Mouse (Mus musculus) MEL (cell line): Measurements from ENCODE around the gene Tbxas1.

ENCODE experiments used
- CHD2 ChIP-seq: IDR thresholded peaks from 2 replicates; pipeline ENCODE4 v1.6.1; 2011; ENCODE audit warnings: low read length, improper control_type of control experiment
- CTCF ChIP-seq, 3 experiments: IDR thresholded peaks in 2 of 3; conservative IDR thresholded peaks in 1 of 3; 2 replicates each; pipeline ENCODE4 v1.5.1; 2011 to 2012; ENCODE audit warnings: low read length in 3 of 3, low read depth in 2 of 3, mild to moderate bottlenecking in 2 of 3, improper control_type of control experiment in 1 of 3, inconsistent platforms in 1 of 3, mixed read lengths in 1 of 3, moderate library complexity in 1 of 3; ENCODE audit not compliant: control insufficient read depth in 1 of 3, insufficient read depth in 1 of 3, poor library complexity in 1 of 3, severe bottlenecking in 1 of 3
- EP300 ChIP-seq, 2 experiments: IDR thresholded peaks; 2 replicates each; pipeline ENCODE4 v1.6.1; 2011; ENCODE audit warnings: improper control_type of control experiment in 2 of 2, low read length in 2 of 2, low read depth in 1 of 2, mild to moderate bottlenecking in 1 of 2
- GATA1 ChIP-seq: IDR thresholded peaks from 2 replicates; pipeline ENCODE4 v1.6.1; 2011; ENCODE audit warnings: low read depth, low read length, improper control_type of control experiment
- MXI1 ChIP-seq: IDR thresholded peaks from 2 replicates; pipeline ENCODE4 v1.6.1; 2011; ENCODE audit warnings: mild to moderate bottlenecking, low read depth, low read length, improper control_type of control experiment
- POLR2A ChIP-seq, 2 experiments: IDR thresholded peaks; 2 replicates each; pipeline ENCODE4 v1.6.1; 2011 to 2012; ENCODE audit warnings: low read length in 2 of 2, mild to moderate bottlenecking in 2 of 2, control low read depth in 1 of 2, improper control_type of control experiment in 1 of 2, low read depth in 1 of 2, moderate library complexity in 1 of 2; ENCODE audit not compliant: control insufficient read depth in 1 of 2, insufficient read depth in 1 of 2, poor library complexity in 1 of 2
- POLR2AphosphoS2 ChIP-seq: IDR thresholded peaks from 2 replicates; pipeline ENCODE4 v1.6.1; 2011; ENCODE audit warnings: low read length, improper control_type of control experiment
- POLR2AphosphoS5 ChIP-seq: IDR thresholded peaks from 2 replicates; pipeline ENCODE4 v1.6.1; 2012; ENCODE audit warnings: low read depth, borderline replicate concordance, mild to moderate bottlenecking, inconsistent platforms, low read length, moderate library complexity, mixed read lengths
- SMC3 ChIP-seq: IDR thresholded peaks from 2 replicates; pipeline ENCODE4 v1.6.1; 2011; ENCODE audit warnings: low read depth, low read length, improper control_type of control experiment
- TCF12 ChIP-seq: IDR thresholded peaks from 2 replicates; pipeline ENCODE4 v1.6.1; 2014; ENCODE audit warnings: low read depth, mild to moderate bottlenecking, inconsistent platforms, low read length, improper control_type of control experiment, moderate library complexity
- UBTF ChIP-seq: IDR thresholded peaks from 2 replicates; pipeline ENCODE4 v1.6.1; 2012; ENCODE audit warnings: low read depth, mild to moderate bottlenecking, inconsistent platforms, low read length, improper control_type of control experiment, moderate library complexity, borderline replicate concordance; ENCODE audit not compliant: insufficient read depth
- USF2 ChIP-seq, 2 experiments: IDR thresholded peaks; 2 replicates each; pipeline ENCODE4 v1.6.1; 2011 to 2012; ENCODE audit warnings: improper control_type of control experiment in 2 of 2, low read length in 2 of 2, borderline replicate concordance in 1 of 2, inconsistent platforms in 1 of 2, low read depth in 1 of 2, mild to moderate bottlenecking in 1 of 2; ENCODE audit not compliant: insufficient read depth in 1 of 2
- ZC3H11A ChIP-seq: IDR thresholded peaks from 2 replicates; pipeline ENCODE4 v1.6.1; 2012; ENCODE audit warnings: low read depth, mild to moderate bottlenecking, inconsistent platforms, low read length, improper control_type of control experiment
- ZKSCAN1 ChIP-seq: IDR thresholded peaks from 2 replicates; pipeline ENCODE4 v1.6.1; 2012; ENCODE audit warnings: low read depth, mild to moderate bottlenecking, inconsistent platforms, low read length, improper control_type of control experiment, moderate library complexity

DNA sequence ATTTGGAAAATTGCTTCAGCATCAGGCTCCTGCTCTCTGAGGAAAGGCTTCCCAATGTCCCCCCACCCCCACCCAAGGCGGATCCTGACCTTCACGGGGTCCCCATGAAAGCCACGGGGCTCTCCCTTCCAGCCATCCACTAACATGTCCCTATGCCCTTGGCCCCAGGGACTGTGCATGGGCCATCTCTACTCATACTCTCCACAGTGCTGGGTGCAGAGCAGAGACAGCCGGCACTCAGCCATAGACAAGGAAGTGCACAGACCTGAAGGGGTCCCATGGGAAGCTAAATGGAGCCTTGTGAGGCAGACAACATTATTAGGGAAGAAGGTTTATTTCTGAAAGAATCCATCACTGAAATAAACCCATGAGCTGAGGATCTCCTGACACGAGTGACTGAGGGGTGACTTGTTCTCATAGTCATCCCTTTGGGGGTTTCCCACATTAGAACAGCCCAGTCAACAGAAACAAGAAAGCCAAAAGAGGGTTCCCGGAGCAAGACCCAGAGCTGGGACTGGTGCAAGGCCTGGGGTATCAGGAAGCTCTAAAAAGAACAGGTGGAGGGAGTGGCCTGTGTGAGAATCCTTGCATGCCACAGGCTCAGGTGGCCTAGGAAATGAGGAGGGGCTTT lies 179.8 kb downstream of the Tbxas1 start:
- TF ChIP-seq POLR2A (IDR thresholded peaks at IDR 0.05; ENCODE audit: control insufficient read depth in 1 of 2, insufficient read depth in 1 of 2, low read depth in 1 of 2, low read length in 2 of 2, poor library complexity in 1 of 2) (no peak), TCF12 (no peak), MXI1 (no peak), CTCF (IDR thresholded peaks at IDR 0.05 in 2 of 3, conservative IDR thresholded peaks at IDR 0.05 in 1 of 3; ENCODE audit: control insufficient read depth in 1 of 3, insufficient read depth in 1 of 3, low read depth in 2 of 3, low read length in 3 of 3, poor library complexity in 1 of 3, severe bottlenecking in 1 of 3) (no peak), EP300 (IDR thresholded peaks at IDR 0.05; ENCODE audit: low read depth in 1 of 2, low read length in 2 of 2) (no peak), GATA1 (no peak), ZC3H11A (no peak), POLR2AphosphoS2 (no peak), ZKSCAN1 (no peak), USF2 (IDR thresholded peaks at IDR 0.05; ENCODE audit: borderline replicate concordance in 1 of 2, insufficient read depth in 1 of 2, low read depth in 1 of 2, low read length in 2 of 2) (no peak), CHD2 (no peak), UBTF (no peak), SMC3 (no peak), POLR2AphosphoS5 (no peak)
